Mouse (Mus musculus): ENCODE data around the gene Olfr270. TPM values are rescaled to one million over a fixed set of nuclear protein-coding genes. Genes with fewer than 3 reads are reported as not detected.

Olfr270 gene
- not detected in 2 replicates for polyA plus RNA-seq (2012; rRNA removed)

- TF ChIP-seq CTCF (IDR thresholded peaks at IDR 0.05; ENCODE audit: control insufficient read depth, insufficient read depth, insufficient replicate concordance, low read depth, low read length) (no peak), POLR2A (IDR thresholded peaks at IDR 0.05; ENCODE audit: control insufficient read depth, low read depth, low read length) (no peak)
- no peaks in the 10 kb centered on the region for H3K27me3 ChIP-seq (ENCODE audit: control insufficient read depth, insufficient read depth, low read length)
- H3K4me1 ChIP-seq (ENCODE audit: control insufficient read depth, insufficient read depth, low read length) = no peaks in the 10 kb centered on the region
- no peak within 1 kb of the TSS for H3K27ac ChIP-seq (ENCODE audit: control insufficient read depth, insufficient read depth, low read depth, low read length)
- H3K36me3 ChIP-seq (ENCODE audit: control insufficient read depth, insufficient read depth, low read length) = no peaks in the 10 kb centered on the region
- no peak within 1 kb of the TSS for H3K4me3 ChIP-seq (ENCODE audit: control insufficient read depth, low read depth, low read length)
Observed at GRCm38 (mm10) chr4:52964247-52964646, at the start of gene Olfr270. Gene Olfr270, plus strand, starts transcription at chr4:52964547.

GRCm38 (mm10) chr4:52916659-52917310 is 47.6 kb upstream of the Olfr270 start:
- H3K27ac ChIP-seq (ENCODE audit: control insufficient read depth, insufficient read depth, low read depth, low read length) = no peak overlapping the region
- H3K4me1 ChIP-seq (ENCODE audit: control insufficient read depth, insufficient read depth, low read length) = no peaks in the 10 kb centered on the region
- no peaks in the 10 kb centered on the region for H3K27me3 ChIP-seq (ENCODE audit: control insufficient read depth, insufficient read depth, low read length)
- no peak overlapping the region for H3K4me3 ChIP-seq (ENCODE audit: control insufficient read depth, low read depth, low read length)
- TF ChIP-seq POLR2A (IDR thresholded peaks at IDR 0.05; ENCODE audit: control insufficient read depth, low read depth, low read length) (no peak), CTCF (IDR thresholded peaks at IDR 0.05; ENCODE audit: control insufficient read depth, insufficient read depth, insufficient replicate concordance, low read depth, low read length) (no peak)
- no peaks in the 10 kb centered on the region for H3K36me3 ChIP-seq (ENCODE audit: control insufficient read depth, insufficient read depth, low read length)

GRCm38 (mm10) chr4:52917311-52917688 is 47.0 kb upstream of the Olfr270 start:
- TF ChIP-seq POLR2A (IDR thresholded peaks at IDR 0.05; ENCODE audit: control insufficient read depth, low read depth, low read length) = no peak
- TF ChIP-seq CTCF (IDR thresholded peaks at IDR 0.05; ENCODE audit: control insufficient read depth, insufficient read depth, insufficient replicate concordance, low read depth, low read length) = no peak
- H3K36me3 ChIP-seq (ENCODE audit: control insufficient read depth, insufficient read depth, low read length) = no peaks in the 10 kb centered on the region
- no peak overlapping the region for H3K27ac ChIP-seq (ENCODE audit: control insufficient read depth, insufficient read depth, low read depth, low read length)

GRCm38 (mm10) chr4:52919078-52919477 is 45.3 kb upstream of the Olfr270 start, which contains the start of gene Olfr272:
Gene Olfr272, minus strand, starts transcription at chr4:52919178.
- Histone ChIP-seq H3K27ac (ENCODE audit: control insufficient read depth, insufficient read depth, low read depth, low read length) (no peak within 1 kb of the TSS), H3K36me3 (ENCODE audit: control insufficient read depth, insufficient read depth, low read length) (no peaks in the 10 kb centered on the region), H3K27me3 (ENCODE audit: control insufficient read depth, insufficient read depth, low read length) (no peaks in the 10 kb centered on the region), H3K4me1 (ENCODE audit: control insufficient read depth, insufficient read depth, low read length) (no peaks in the 10 kb centered on the region), H3K4me3 (ENCODE audit: control insufficient read depth, low read depth, low read length) (no peak within 1 kb of the TSS)
- no peak for TF ChIP-seq POLR2A (IDR thresholded peaks at IDR 0.05; ENCODE audit: control insufficient read depth, low read depth, low read length)
- no peak for TF ChIP-seq CTCF (IDR thresholded peaks at IDR 0.05; ENCODE audit: control insufficient read depth, insufficient read depth, insufficient replicate concordance, low read depth, low read length)

More at GRCm38 (mm10) chr4:52917311-52917688, 47.0 kb upstream of the Olfr270 start:
- Histone ChIP-seq H3K4me3 (ENCODE audit: control insufficient read depth, low read depth, low read length) (no peak overlapping the region), H3K4me1 (ENCODE audit: control insufficient read depth, insufficient read depth, low read length) (no peaks in the 10 kb centered on the region), H3K27me3 (ENCODE audit: control insufficient read depth, insufficient read depth, low read length) (no peaks in the 10 kb centered on the region)

- no peak for TF ChIP-seq POLR2A (IDR thresholded peaks at IDR 0.05; ENCODE audit: control insufficient read depth, low read depth, low read length)
- no peak for TF ChIP-seq CTCF (IDR thresholded peaks at IDR 0.05; ENCODE audit: control insufficient read depth, insufficient read depth, insufficient replicate concordance, low read depth, low read length)
- no peaks in the 10 kb centered on the region for H3K4me1 ChIP-seq (ENCODE audit: control insufficient read depth, insufficient read depth, low read length)
- H3K4me3 ChIP-seq (ENCODE audit: control insufficient read depth, low read depth, low read length) = no peak overlapping the region
- H3K27me3 ChIP-seq (ENCODE audit: control insufficient read depth, insufficient read depth, low read length) = no peaks in the 10 kb centered on the region
- H3K27ac ChIP-seq (ENCODE audit: control insufficient read depth, insufficient read depth, low read depth, low read length) = no peak overlapping the region
- no peaks in the 10 kb centered on the region for H3K36me3 ChIP-seq (ENCODE audit: control insufficient read depth, insufficient read depth, low read length)
Observed at GRCm38 (mm10) chr4:52930480-52930879, 33.9 kb upstream of the Olfr270 start.

- no peaks in the 10 kb centered on the region for H3K27me3 ChIP-seq (ENCODE audit: control insufficient read depth, insufficient read depth, low read length)
- H3K4me3 ChIP-seq (ENCODE audit: control insufficient read depth, low read depth, low read length) = no peak overlapping the region
- no peak overlapping the region for H3K27ac ChIP-seq (ENCODE audit: control insufficient read depth, insufficient read depth, low read depth, low read length)
- H3K4me1 ChIP-seq (ENCODE audit: control insufficient read depth, insufficient read depth, low read length) = no peaks in the 10 kb centered on the region
- no peaks in the 10 kb centered on the region for H3K36me3 ChIP-seq (ENCODE audit: control insufficient read depth, insufficient read depth, low read length)
- no peak for TF ChIP-seq CTCF (IDR thresholded peaks at IDR 0.05; ENCODE audit: control insufficient read depth, insufficient read depth, insufficient replicate concordance, low read depth, low read length)
- TF ChIP-seq POLR2A (IDR thresholded peaks at IDR 0.05; ENCODE audit: control insufficient read depth, low read depth, low read length) = no peak
Observed at GRCm38 (mm10) chr4:52946665-52947064, 17.7 kb upstream of the Olfr270 start.

- Histone ChIP-seq H3K27ac (ENCODE audit: control insufficient read depth, insufficient read depth, low read depth, low read length) (no peak overlapping the region), H3K4me1 (ENCODE audit: control insufficient read depth, insufficient read depth, low read length) (no peaks in the 10 kb centered on the region), H3K27me3 (ENCODE audit: control insufficient read depth, insufficient read depth, low read length) (no peaks in the 10 kb centered on the region), H3K36me3 (ENCODE audit: control insufficient read depth, insufficient read depth, low read length) (no peaks in the 10 kb centered on the region), H3K4me3 (ENCODE audit: control insufficient read depth, low read depth, low read length) (no peak overlapping the region)
- no peak for TF ChIP-seq POLR2A (IDR thresholded peaks at IDR 0.05; ENCODE audit: control insufficient read depth, low read depth, low read length)
- no peak for TF ChIP-seq CTCF (IDR thresholded peaks at IDR 0.05; ENCODE audit: control insufficient read depth, insufficient read depth, insufficient replicate concordance, low read depth, low read length)
Observed at GRCm38 (mm10) chr4:52949005-52949404, 15.3 kb upstream of the Olfr270 start.
